Mouse (Mus musculus): ENCODE results near the gene Tmem210. TPM values are rescaled to one million over a fixed set of nuclear protein-coding genes. Genes with fewer than 3 reads are reported as not detected.
A peak's percentile ranks its signal among the peaks of the same experiment; 100 is the strongest.

Tmem210 gene
- polyA plus RNA-seq, 1 experiment from 2014 or later = not detected

DNA sequence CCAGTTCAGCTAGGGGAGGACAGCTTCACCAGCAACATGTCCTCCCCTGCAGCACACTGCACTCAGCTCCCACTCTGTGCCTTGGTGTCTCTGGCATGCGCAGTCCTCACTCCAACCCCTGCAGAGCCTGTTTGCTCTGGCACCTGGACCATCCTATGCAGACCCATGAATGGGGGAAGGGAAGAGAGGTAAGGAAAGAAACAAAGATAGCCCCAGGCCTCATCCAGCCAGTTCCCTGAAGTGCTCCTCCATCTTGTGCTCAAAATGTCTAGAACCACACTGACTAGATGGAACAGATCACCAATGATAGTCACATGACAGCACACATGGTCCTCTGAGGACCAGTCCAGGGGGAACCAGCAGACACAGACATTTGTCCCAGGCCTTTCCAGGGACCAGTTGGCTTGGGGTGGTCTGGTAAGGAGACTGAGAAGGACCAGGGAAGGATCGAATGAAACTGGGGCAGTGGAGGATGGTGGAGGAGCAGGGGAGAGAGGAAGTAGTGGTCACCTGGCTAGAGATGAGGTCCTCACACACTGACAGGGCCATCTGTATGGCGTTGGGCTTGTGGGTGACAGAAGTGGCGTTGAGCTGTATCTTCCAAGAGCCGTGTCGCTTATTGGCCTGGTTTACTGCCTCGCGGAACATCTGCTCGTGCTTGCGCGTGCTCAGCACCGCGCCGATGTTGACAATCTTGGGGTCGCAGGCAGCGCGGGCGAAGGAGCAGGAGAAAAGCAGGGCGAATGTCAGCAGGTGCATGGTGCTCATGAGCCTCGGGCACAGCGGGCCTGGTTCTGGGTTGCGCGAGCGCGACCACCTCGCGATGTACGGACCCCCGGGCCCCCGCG, 30.4 kb downstream of the Tmem210 start:
- H3K36me3 ChIP-seq (ENCODE audit: control insufficient read depth, insufficient read depth, low read length) = no peaks in the 10 kb centered on the region; the same call in 1 of the 2 replicates
- peak overlapping the region; percentile 68 for H3K9ac ChIP-seq (replicated peaks; ENCODE audit: low read depth, low read length)
- H3K27ac ChIP-seq (ENCODE audit: low read depth, low read length) = peak overlapping the region; percentile 78
- H3K4me3 ChIP-seq (ENCODE audit: low read depth, low read length) = peak overlapping the region; percentile 64
- peaks cover 6% of the 10 kb centered on the region; the same call in 1 of the 2 replicates for H3K4me1 ChIP-seq (ENCODE audit: control insufficient read depth, insufficient read depth, low read length)
- H3K9me3 ChIP-seq (ENCODE audit: control insufficient read depth, low read length) = no peaks in the 10 kb centered on the region
- peak; percentile 78 for ATAC-seq (ENCODE audit: low read depth)
- peak overlapping the region; percentile 66 for H3K4me2 ChIP-seq (ENCODE audit: low read depth, low read length)
- 3% methylated on average over 31 of the region's 31 CpGs for WGBS
- H3K27me3 ChIP-seq (ENCODE audit: control insufficient read depth, insufficient read depth, low read length) = peaks cover 28% of the 10 kb centered on the region

DNA sequence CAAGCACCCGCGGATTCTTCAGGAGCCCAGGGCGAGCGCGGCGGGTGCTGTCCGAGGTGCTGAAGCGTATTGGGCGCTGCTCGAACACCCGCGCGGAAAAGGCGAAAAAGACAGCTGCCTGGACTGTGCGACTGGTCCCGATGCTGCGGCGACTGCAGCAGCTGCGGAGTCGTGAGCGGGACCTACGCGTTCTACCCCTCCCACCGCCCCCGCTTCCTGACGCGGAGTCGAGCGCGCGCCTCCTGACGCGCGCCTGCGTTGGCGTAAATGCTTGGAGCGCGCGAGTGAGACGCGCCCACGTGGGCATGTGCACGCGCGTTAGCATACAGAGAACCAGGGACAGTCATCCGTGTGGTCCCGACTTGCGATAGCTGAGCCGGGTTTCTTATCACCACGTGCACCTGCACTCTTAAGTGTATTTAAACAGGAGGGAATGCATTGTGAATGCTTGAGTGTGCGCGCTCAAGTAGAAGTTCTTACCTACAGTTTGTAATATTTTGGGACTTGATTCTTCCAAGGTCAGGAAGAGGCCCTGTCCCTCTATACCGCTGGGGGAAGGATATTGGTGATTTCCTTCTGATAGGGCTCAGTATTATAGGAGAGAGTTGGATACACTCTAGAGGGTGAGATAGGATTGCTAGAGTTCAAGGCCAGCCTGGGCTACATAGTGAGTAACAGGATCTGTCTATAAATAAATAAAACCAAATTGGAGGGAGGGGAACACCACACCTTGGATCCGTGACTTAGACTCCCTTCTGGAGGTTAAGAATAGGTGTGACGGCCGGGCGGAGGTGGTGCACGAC, 31.2 kb downstream of the Tmem210 start, which contains the start of gene Grin1:
Grin1 (minus strand) TSS at position 217 of the 803 bp plus-strand sequence.
- H3K36me3 ChIP-seq (ENCODE audit: control insufficient read depth, insufficient read depth, low read length) = no peaks in the 10 kb centered on the region
- peaks cover 21% of the 10 kb centered on the region for H3K27me3 ChIP-seq (ENCODE audit: control insufficient read depth, insufficient read depth, low read length)
- H3K4me3 ChIP-seq (ENCODE audit: low read depth, low read length) = peak within 1 kb of the TSS; percentile 64
- 10% methylated on average over 58 of the region's 58 CpGs for WGBS
- H3K9me3 ChIP-seq (ENCODE audit: control insufficient read depth, low read length) = no peaks in the 10 kb centered on the region
- H3K4me1 ChIP-seq (ENCODE audit: control insufficient read depth, insufficient read depth, low read length) = peaks cover 6% of the 10 kb centered on the region; the same call in 1 of the 2 replicates
- H3K9ac ChIP-seq (replicated peaks; ENCODE audit: low read depth, low read length) = peak within 1 kb of the TSS; percentile 68
- ATAC-seq (ENCODE audit: low read depth) = peak; percentile 88
- H3K27ac ChIP-seq (ENCODE audit: low read depth, low read length) = peak within 1 kb of the TSS; percentile 78
- H3K4me2 ChIP-seq (ENCODE audit: low read depth, low read length) = peak within 1 kb of the TSS; percentile 66

DNA sequence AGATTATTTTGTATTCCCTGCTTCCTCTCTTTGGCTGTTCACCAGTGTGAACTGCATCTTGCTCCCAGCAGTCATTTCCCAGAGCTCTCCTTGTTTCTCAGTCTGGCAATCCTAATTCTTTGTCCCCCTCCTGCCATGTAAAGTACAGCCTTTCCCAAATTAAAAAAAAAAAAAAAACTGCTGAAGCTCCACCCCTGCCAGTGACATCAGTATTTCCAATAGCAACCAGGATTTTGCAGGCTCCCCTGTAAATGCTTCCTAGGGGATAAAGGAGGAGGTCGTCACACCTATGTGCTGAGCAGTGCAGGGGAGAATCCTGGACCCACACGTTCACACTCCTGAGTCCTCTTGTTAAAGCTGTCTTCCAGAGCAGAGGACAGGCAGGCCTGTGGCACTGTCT, 32.1 kb downstream of the Tmem210 start:
- ATAC-seq (ENCODE audit: low read depth) = no peak
- no peaks in the 10 kb centered on the region for H3K9me3 ChIP-seq (ENCODE audit: control insufficient read depth, low read length)
- H3K27ac ChIP-seq (ENCODE audit: low read depth, low read length) = no peak overlapping the region
- WGBS = 44% methylated on average over 2 of the region's 2 CpGs
- no peak overlapping the region for H3K4me2 ChIP-seq (ENCODE audit: low read depth, low read length)
- peaks cover 6% of the 10 kb centered on the region; the same call in 1 of the 2 replicates for H3K4me1 ChIP-seq (ENCODE audit: control insufficient read depth, insufficient read depth, low read length)
- no peak overlapping the region for H3K9ac ChIP-seq (replicated peaks; ENCODE audit: low read depth, low read length)
- H3K27me3 ChIP-seq (ENCODE audit: control insufficient read depth, insufficient read depth, low read length) = peaks cover 15% of the 10 kb centered on the region
- H3K36me3 ChIP-seq (ENCODE audit: control insufficient read depth, insufficient read depth, low read length) = no peaks in the 10 kb centered on the region
- no peak overlapping the region for H3K4me3 ChIP-seq (ENCODE audit: low read depth, low read length)

DNA sequence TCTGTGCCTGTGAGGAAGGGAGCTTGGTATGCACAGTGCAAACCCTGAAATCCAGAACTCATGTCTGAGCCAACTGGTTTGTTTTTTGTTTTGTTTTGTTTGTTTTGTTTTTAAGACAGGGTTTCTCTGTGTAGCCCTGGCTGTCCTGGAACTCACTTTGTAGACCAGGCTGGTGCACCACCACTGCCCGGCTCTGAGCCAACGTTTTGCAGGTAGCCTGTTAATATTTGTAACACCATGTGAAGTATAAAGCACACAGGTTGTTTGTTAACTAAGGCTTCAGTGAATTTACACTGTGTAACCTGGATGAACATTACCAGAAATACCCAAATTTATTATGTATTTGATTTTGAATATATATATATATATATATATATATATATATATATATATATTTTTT, 38.1 kb downstream of the Tmem210 start:
- H3K4me1 ChIP-seq (ENCODE audit: control insufficient read depth, insufficient read depth, low read length) = no peaks in the 10 kb centered on the region; the same call in 1 of the 2 replicates
- no peak overlapping the region for H3K9ac ChIP-seq (replicated peaks; ENCODE audit: low read depth, low read length)
- H3K27ac ChIP-seq (ENCODE audit: low read depth, low read length) = no peak overlapping the region
- no peaks in the 10 kb centered on the region for H3K27me3 ChIP-seq (ENCODE audit: control insufficient read depth, insufficient read depth, low read length)
- no peaks in the 10 kb centered on the region for H3K9me3 ChIP-seq (ENCODE audit: control insufficient read depth, low read length)
- H3K36me3 ChIP-seq (ENCODE audit: control insufficient read depth, insufficient read depth, low read length) = no peaks in the 10 kb centered on the region
- H3K4me3 ChIP-seq (ENCODE audit: low read depth, low read length) = no peak overlapping the region
- no peak for ATAC-seq (ENCODE audit: low read depth)
- no peak overlapping the region for H3K4me2 ChIP-seq (ENCODE audit: low read depth, low read length)
- 78% methylated on average over 2 of the region's 2 CpGs for WGBS

DNA sequence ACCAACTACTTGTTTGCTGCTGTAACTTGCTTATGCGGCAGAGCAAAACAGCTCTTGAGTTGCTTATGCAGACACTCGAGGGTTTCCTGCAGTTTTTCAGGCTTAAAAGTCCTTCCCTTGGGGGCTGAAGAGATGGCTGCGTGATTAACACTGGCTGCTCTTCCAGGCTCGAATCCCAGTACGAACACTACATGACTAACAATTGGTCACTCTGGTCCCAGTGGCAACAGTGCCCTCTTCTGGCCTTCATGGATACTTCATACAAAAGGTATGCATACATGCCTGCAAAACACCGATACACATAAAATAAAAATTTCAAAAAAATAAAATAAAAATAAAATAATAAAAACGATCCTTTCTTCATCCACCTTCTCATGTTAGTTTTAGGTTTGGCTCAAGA, 40.5 kb downstream of the Tmem210 start:
- ATAC-seq (ENCODE audit: low read depth) = no peak
- H3K4me3 ChIP-seq (ENCODE audit: low read depth, low read length) = no peak overlapping the region

DNA sequence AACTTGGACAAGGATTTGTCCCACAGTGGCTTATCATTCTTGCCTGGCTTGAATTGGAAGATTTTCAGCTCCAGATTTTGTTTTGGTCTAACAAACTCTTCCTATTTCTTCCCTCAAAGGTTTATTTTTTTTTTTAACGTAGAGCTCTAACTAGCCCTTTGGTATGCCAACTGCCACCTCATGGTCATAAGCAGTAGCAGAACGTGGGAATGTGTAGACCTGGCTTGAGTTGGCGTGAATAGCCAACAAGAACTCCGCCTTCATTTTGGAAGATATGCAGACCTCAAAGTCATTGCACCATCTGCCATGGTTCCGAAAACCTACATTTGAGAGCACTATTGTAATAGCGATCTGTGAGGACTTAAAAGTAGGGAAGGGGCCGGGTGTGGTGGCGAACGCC, 43.5 kb downstream of the Tmem210 start:
- ATAC-seq (ENCODE audit: low read depth) = no peak
- H3K4me2 ChIP-seq (ENCODE audit: low read depth, low read length) = peak overlapping the region; percentile 81
- H3K9ac ChIP-seq (replicated peaks; ENCODE audit: low read depth, low read length) = peak overlapping the region; percentile 88; the same call in 1 of the 2 replicates
- no peak overlapping the region for H3K27ac ChIP-seq (ENCODE audit: low read depth, low read length)
- 61% methylated on average over 9 of the region's 9 CpGs for WGBS
- no peaks in the 10 kb centered on the region for H3K27me3 ChIP-seq (ENCODE audit: control insufficient read depth, insufficient read depth, low read length)
- peak overlapping the region; percentile 93 for H3K4me3 ChIP-seq (ENCODE audit: low read depth, low read length)
- H3K4me1 ChIP-seq (ENCODE audit: control insufficient read depth, insufficient read depth, low read length) = peaks cover 14% of the 10 kb centered on the region
- peaks cover 13% of the 10 kb centered on the region for H3K36me3 ChIP-seq (ENCODE audit: control insufficient read depth, insufficient read depth, low read length)
- no peaks in the 10 kb centered on the region for H3K9me3 ChIP-seq (ENCODE audit: control insufficient read depth, low read length)

More for the DNA sequence above, 40.5 kb downstream of the Tmem210 start:
- no peak overlapping the region for H3K4me2 ChIP-seq (ENCODE audit: low read depth, low read length)
- H3K27ac ChIP-seq (ENCODE audit: low read depth, low read length) = no peak overlapping the region
- peaks cover 11% of the 10 kb centered on the region for H3K4me1 ChIP-seq (ENCODE audit: control insufficient read depth, insufficient read depth, low read length)
- 32% methylated on average over 7 of the region's 7 CpGs for WGBS
- no peak overlapping the region for H3K9ac ChIP-seq (replicated peaks; ENCODE audit: low read depth, low read length)
- H3K9me3 ChIP-seq (ENCODE audit: control insufficient read depth, low read length) = no peaks in the 10 kb centered on the region
- no peaks in the 10 kb centered on the region for H3K27me3 ChIP-seq (ENCODE audit: control insufficient read depth, insufficient read depth, low read length)
- no peaks in the 10 kb centered on the region for H3K36me3 ChIP-seq (ENCODE audit: control insufficient read depth, insufficient read depth, low read length)

DNA sequence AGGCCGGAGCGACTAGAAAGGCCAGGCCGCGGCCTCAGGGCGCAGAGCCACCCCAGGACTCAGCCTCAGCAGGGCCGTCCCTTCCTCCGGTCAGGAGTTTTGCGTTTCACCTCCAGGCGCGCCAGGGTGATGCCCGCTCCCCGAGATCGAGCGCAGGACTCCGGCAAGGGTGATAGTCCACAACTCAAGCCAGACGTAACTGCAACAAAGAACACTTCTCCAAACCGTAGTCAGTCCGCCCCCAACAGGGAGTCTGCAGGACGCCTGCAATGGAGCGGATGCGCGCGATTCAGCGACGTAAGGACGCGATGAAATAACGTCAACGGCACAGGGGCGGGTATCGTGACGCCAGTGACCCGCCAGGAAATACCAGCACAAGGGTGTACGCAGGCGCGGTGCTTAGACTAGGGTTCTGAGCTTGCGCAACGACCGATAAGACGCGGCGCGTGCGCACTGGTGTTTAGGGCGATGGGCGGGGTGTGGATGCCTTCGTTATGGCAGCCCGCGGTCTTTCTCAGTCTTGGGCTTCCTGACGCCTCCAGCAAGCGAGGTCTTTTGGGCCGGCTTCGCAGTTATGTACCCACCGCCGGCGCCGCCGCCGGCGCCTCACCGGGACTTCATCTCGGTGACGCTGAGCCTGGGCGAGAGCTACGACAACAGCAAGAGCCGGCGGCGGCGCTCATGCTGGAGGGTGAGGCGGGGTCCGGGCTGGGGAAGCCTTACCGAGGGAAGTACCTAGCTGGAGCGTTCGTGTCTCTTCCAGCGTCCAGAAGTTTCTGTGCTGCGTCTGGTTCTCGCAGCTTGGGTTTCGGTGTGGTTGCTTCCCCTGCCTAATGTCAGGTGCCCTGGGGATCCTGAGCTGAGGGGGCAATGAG, 44.6 kb downstream of the Tmem210 start, which contains the start of gene Man1b1:
Man1b1 (plus strand) TSS at position 53 of the 875 bp plus-strand sequence.
- Histone ChIP-seq H3K27ac (ENCODE audit: low read depth, low read length) (peak within 1 kb of the TSS; percentile 93), H3K4me2 (ENCODE audit: low read depth, low read length) (peak within 1 kb of the TSS; percentile 97), H3K9me3 (ENCODE audit: control insufficient read depth, low read length) (no peaks in the 10 kb centered on the region), H3K4me1 (ENCODE audit: control insufficient read depth, insufficient read depth, low read length) (peaks cover 14% of the 10 kb centered on the region), H3K27me3 (ENCODE audit: control insufficient read depth, insufficient read depth, low read length) (no peaks in the 10 kb centered on the region), H3K36me3 (ENCODE audit: control insufficient read depth, insufficient read depth, low read length) (peaks cover 20% of the 10 kb centered on the region), H3K4me3 (ENCODE audit: low read depth, low read length) (peak within 1 kb of the TSS; percentile 93), H3K9ac (replicated peaks; ENCODE audit: low read depth, low read length) (peak within 1 kb of the TSS; percentile 88)
- under 1% methylated on average over 78 of the region's 78 CpGs for WGBS
- ATAC-seq (ENCODE audit: low read depth) = peak; percentile 97

DNA sequence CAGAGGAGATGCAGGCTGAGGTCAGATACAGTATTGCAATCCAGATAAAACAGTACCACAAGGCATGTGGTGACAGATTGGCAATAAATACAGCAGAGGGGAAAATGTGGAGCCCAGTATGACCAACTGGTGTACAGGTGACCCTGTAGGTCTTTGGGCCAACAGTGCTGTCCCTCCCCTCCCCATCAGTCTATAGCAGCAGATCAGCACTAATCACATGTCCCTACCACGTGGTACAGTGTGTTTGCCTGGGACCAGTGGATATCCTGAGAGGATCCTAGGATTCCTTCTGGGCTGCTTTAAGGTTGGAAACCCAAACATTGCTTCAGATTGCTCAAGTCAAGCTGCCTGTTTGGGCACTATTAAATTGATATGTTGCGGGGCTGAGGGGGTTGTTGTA, 45.6 kb downstream of the Tmem210 start:
- Histone ChIP-seq H3K36me3 (ENCODE audit: control insufficient read depth, insufficient read depth, low read length) (peaks cover 31% of the 10 kb centered on the region), H3K27ac (ENCODE audit: low read depth, low read length) (no peak overlapping the region), H3K9ac (replicated peaks; ENCODE audit: low read depth, low read length) (peak overlapping the region; percentile 78), H3K9me3 (ENCODE audit: control insufficient read depth, low read length) (no peaks in the 10 kb centered on the region), H3K4me1 (ENCODE audit: control insufficient read depth, insufficient read depth, low read length) (peaks cover 14% of the 10 kb centered on the region), H3K4me3 (ENCODE audit: low read depth, low read length) (peak overlapping the region; percentile 93), H3K4me2 (ENCODE audit: low read depth, low read length) (peak overlapping the region; percentile 97), H3K27me3 (ENCODE audit: control insufficient read depth, insufficient read depth, low read length) (no peaks in the 10 kb centered on the region)
- WGBS = 88% methylated on average over 2 of the region's 2 CpGs
- no peak for ATAC-seq (ENCODE audit: low read depth)

Data from neural tube, embryonic 14.5 days (tissue).